Mouse (Mus musculus) midbrain, embryonic 11.5 days (tissue): ENCODE measurements around the gene Kif21b. TPM values are rescaled to one million over a fixed set of nuclear protein-coding genes. Genes with fewer than 3 reads are reported as not detected.
A peak's percentile ranks its signal among the peaks of the same experiment; 100 is the strongest.

Experiments
- ATAC-seq: fragments of 200-750 bp; cut with Nextera tagmentation; 2 replicates; pipeline ENCODE4 v1.8.0; 2017; ENCODE audit warnings: moderate TSS enrichment, moderate library complexity; ENCODE audit not compliant: low FRiP score
- DNase-seq: peaks from one replicate; pipeline ENCODE4 v3.0.0; 2015; ENCODE audit warnings: low spot score; ENCODE audit errors: missing footprints
- H3K27ac ChIP-seq: fragments of 300-500 bp; sonication (generic); 2 replicates; pipeline ENCODE4 v1.5.1; 2014; ENCODE audit warnings: low read depth, low read length
- H3K27me3 ChIP-seq: fragments of 300-500 bp; sonication (generic); 2 replicates; pipeline ENCODE4 v1.6.1; 2014; ENCODE audit warnings: mild to moderate bottlenecking, low read length, moderate library complexity, mixed read lengths; ENCODE audit not compliant: control insufficient read depth, insufficient read depth
- H3K36me3 ChIP-seq: fragments of 300-500 bp; sonication (generic); 2 replicates; pipeline ENCODE4 v1.6.1; 2014; ENCODE audit warnings: mild to moderate bottlenecking, low read length, moderate library complexity, mixed read lengths; ENCODE audit not compliant: control insufficient read depth, insufficient read depth
- H3K4me1 ChIP-seq: fragments of 300-500 bp; sonication (generic); 2 replicates; pipeline ENCODE4 v1.6.1; 2014; ENCODE audit warnings: low read length; ENCODE audit not compliant: control insufficient read depth, insufficient read depth
- H3K4me2 ChIP-seq: fragments of 300-500 bp; sonication (generic); 2 replicates; pipeline ENCODE4 v1.6.1; 2014; ENCODE audit warnings: mild to moderate bottlenecking, moderate library complexity
- H3K4me3 ChIP-seq: fragments of 300-500 bp; sonication (generic); 2 replicates; pipeline ENCODE4 v1.5.1; 2014; ENCODE audit warnings: low read depth, low read length
- H3K9ac ChIP-seq: fragments of 300-500 bp; sonication (generic); 2 replicates; pipeline ENCODE4 v1.6.1; 2014; ENCODE audit warnings: low read length
- H3K9me3 ChIP-seq: fragments of 300-500 bp; sonication (generic); 2 replicates; pipeline ENCODE4 v1.6.1; 2016; ENCODE audit warnings: low read length; ENCODE audit not compliant: control insufficient read depth
- WGBS: fragments of 180-500 bp; shearing (Covaris S2); extraction: QIAGEN DNeasy Blood & Tissue Kit; methylation state at CpG from one replicate; pipeline ENCODE4 v1.1.7; 2014; 5-methylcytosine and 5-hydroxymethylcytosine counted together
- polyA plus RNA-seq: library from polyadenylated mRNA; unstranded; fragments of >200 nt; fragmentation: Nextera tagmentation; extraction: Ambion mirVana; gene quantifications from 2 replicates; pipeline ENCODE4 v1.2.1, GENCODE M21; 2014

Gene Kif21b
- polyA plus RNA-seq, 1 experiment from 2014 or later: 11.9 TPM

- peaks cover 4% of the 10 kb centered on the region for H3K4me1 ChIP-seq
- no peak overlapping the region for H3K4me3 ChIP-seq
- WGBS: 85% methylated on average over 10 of the region's 10 CpGs
- DNase-seq (no peak), ATAC-seq (no peak)
- H3K27me3 ChIP-seq: no peaks in the 10 kb centered on the region
- no peaks in the 10 kb centered on the region for H3K9me3 ChIP-seq
- no peak overlapping the region for H3K9ac ChIP-seq
- no peak overlapping the region for H3K4me2 ChIP-seq
- H3K27ac ChIP-seq: no peak overlapping the region
- no peaks in the 10 kb centered on the region for H3K36me3 ChIP-seq
Observed at GRCm38 (mm10) chr1:136126159-136126765, 4.9 kb upstream of the Kif21b start.

- 88% methylated on average over 10 of the region's 10 CpGs for WGBS
Observed at GRCm38 (mm10) chr1:136126895-136127294, 4.3 kb upstream of the Kif21b start.

GRCm38 (mm10) chr1:136127856-136128255 lies 3.3 kb upstream of the Kif21b start:
- Histone ChIP-seq H3K27ac (no peak overlapping the region), H3K4me1 (peaks cover 13% of the 10 kb centered on the region), H3K9ac (no peak overlapping the region), H3K4me2 (no peak overlapping the region), H3K4me3 (no peak overlapping the region), H3K27me3 (peaks cover 3% of the 10 kb centered on the region; the same call in 1 of the 2 replicates), H3K36me3 (no peaks in the 10 kb centered on the region), H3K9me3 (no peaks in the 10 kb centered on the region)
- DNase-seq (no peak), ATAC-seq (no peak)
- 86% methylated on average over 3 of the region's 3 CpGs for WGBS

More at GRCm38 (mm10) chr1:136126895-136127294, 4.3 kb upstream of the Kif21b start:
- Histone ChIP-seq H3K27ac (no peak overlapping the region), H3K4me1 (peaks cover 4% of the 10 kb centered on the region), H3K27me3 (no peaks in the 10 kb centered on the region), H3K9me3 (no peaks in the 10 kb centered on the region), H3K4me3 (no peak overlapping the region), H3K36me3 (no peaks in the 10 kb centered on the region), H3K4me2 (no peak overlapping the region), H3K9ac (no peak overlapping the region)
- ATAC-seq (no peak), DNase-seq (no peak)

- WGBS: 74% methylated on average over 5 of the region's 5 CpGs
- Histone ChIP-seq H3K4me1 (peaks cover 18% of the 10 kb centered on the region), H3K9ac (no peak overlapping the region), H3K27ac (no peak overlapping the region), H3K9me3 (no peaks in the 10 kb centered on the region), H3K4me2 (no peak overlapping the region), H3K27me3 (peaks cover 4% of the 10 kb centered on the region; the same call in 1 of the 2 replicates), H3K4me3 (no peak overlapping the region), H3K36me3 (no peaks in the 10 kb centered on the region)
- no peak for DNase-seq
- no peak for ATAC-seq
Observed at GRCm38 (mm10) chr1:136128416-136128815, 2.8 kb upstream of the Kif21b start.

- Histone ChIP-seq H3K4me1 (peaks cover 21% of the 10 kb centered on the region), H3K27ac (no peak overlapping the region), H3K9me3 (no peaks in the 10 kb centered on the region), H3K36me3 (no peaks in the 10 kb centered on the region), H3K4me2 (no peak overlapping the region), H3K9ac (no peak overlapping the region), H3K27me3 (peaks cover 7% of the 10 kb centered on the region; the same call in 1 of the 2 replicates), H3K4me3 (no peak overlapping the region)
- ATAC-seq (no peak), DNase-seq (no peak)
- 46% methylated on average over 4 of the region's 4 CpGs for WGBS
Observed at GRCm38 (mm10) chr1:136128944-136129589, 2.1 kb upstream of the Kif21b start.

- 66% methylated on average over 3 of the region's 3 CpGs for WGBS
- no peaks in the 10 kb centered on the region for H3K36me3 ChIP-seq
- no peak overlapping the region for H3K9ac ChIP-seq
- no peak overlapping the region for H3K4me2 ChIP-seq
- H3K9me3 ChIP-seq: no peaks in the 10 kb centered on the region
- H3K27me3 ChIP-seq: peaks cover 7% of the 10 kb centered on the region; the same call in 1 of the 2 replicates
- H3K4me1 ChIP-seq: peaks cover 24% of the 10 kb centered on the region
- H3K4me3 ChIP-seq: no peak overlapping the region
- ATAC-seq (no peak), DNase-seq (no peak)
- no peak overlapping the region for H3K27ac ChIP-seq
Observed at GRCm38 (mm10) chr1:136130107-136130506, 1.1 kb upstream of the Kif21b start.

GRCm38 (mm10) chr1:136131603-136132291 lies 558 bp downstream of the Kif21b start:
- peak; percentile 3 for ATAC-seq
- under 1% methylated on average over 43 of the region's 43 CpGs for WGBS
- no peaks in the 10 kb centered on the region for H3K9me3 ChIP-seq
- no peaks in the 10 kb centered on the region for H3K36me3 ChIP-seq
- peaks cover 7% of the 10 kb centered on the region; the same call in 1 of the 2 replicates for H3K27me3 ChIP-seq
- DNase-seq: peak; percentile 95
- peak overlapping the region; percentile 76 for H3K9ac ChIP-seq
- H3K4me3 ChIP-seq: peak overlapping the region; percentile 57
- H3K4me1 ChIP-seq: peaks cover 28% of the 10 kb centered on the region
- H3K27ac ChIP-seq: peak overlapping the region; percentile 36
- H3K4me2 ChIP-seq: peak overlapping the region; percentile 60

- no peaks in the 10 kb centered on the region for H3K9me3 ChIP-seq
- peak overlapping the region; percentile 60 for H3K4me2 ChIP-seq
- peaks cover 36% of the 10 kb centered on the region for H3K4me1 ChIP-seq
- ATAC-seq (no peak), DNase-seq (no peak)
- 27% methylated on average over 10 of the region's 10 CpGs for WGBS
- H3K9ac ChIP-seq: peak overlapping the region; percentile 76
- peak overlapping the region; percentile 57 for H3K4me3 ChIP-seq
- peaks cover 7% of the 10 kb centered on the region; the same call in 1 of the 2 replicates for H3K27me3 ChIP-seq
- H3K27ac ChIP-seq: peak overlapping the region; percentile 30; the same call in 1 of the 2 replicates
- no peaks in the 10 kb centered on the region for H3K36me3 ChIP-seq
Observed at GRCm38 (mm10) chr1:136132386-136133201, 1.4 kb downstream of the Kif21b start.
